Mouse (Mus musculus) testis, adult 2 months (tissue): ENCODE measurements around the gene Camta1. TPM values are rescaled to one million over a fixed set of nuclear protein-coding genes. Genes with fewer than 3 reads are reported as not detected.

ENCODE experiments used
- H3K27ac ChIP-seq: fragments of 200-500 bp; 2 replicates; pipeline ENCODE4 v1.5.1; 2012; ENCODE audit warnings: low read depth, low read length; ENCODE audit not compliant: control insufficient read depth, insufficient read depth
- H3K27me3 ChIP-seq: fragments of 200-500 bp; 2 replicates; pipeline ENCODE4 v1.6.1; 2012; ENCODE audit warnings: mild to moderate bottlenecking, low read length, moderate library complexity; ENCODE audit not compliant: control insufficient read depth, insufficient read depth
- H3K36me3 ChIP-seq: fragments of 200-500 bp; 2 replicates; pipeline ENCODE4 v1.6.1; 2012; ENCODE audit warnings: mild to moderate bottlenecking, low read length; ENCODE audit not compliant: control insufficient read depth, insufficient read depth
- H3K4me1 ChIP-seq: fragments of 200-500 bp; 2 replicates; pipeline ENCODE4 v1.6.1; 2012; ENCODE audit warnings: low read length; ENCODE audit not compliant: control insufficient read depth, insufficient read depth
- H3K4me3 ChIP-seq: fragments of 200-500 bp; 2 replicates; pipeline ENCODE4 v1.5.1; 2012; ENCODE audit warnings: low read depth, mild to moderate bottlenecking, low read length, moderate library complexity, mixed read lengths; ENCODE audit not compliant: control insufficient read depth
- CTCF ChIP-seq: fragments of 200-500 bp; IDR thresholded peaks from 2 replicates; pipeline ENCODE4 v1.5.1; 2012; ENCODE audit warnings: low read depth, mild to moderate bottlenecking, inconsistent platforms, low read length, moderate library complexity; ENCODE audit not compliant: control insufficient read depth, insufficient read depth, insufficient replicate concordance
- POLR2A ChIP-seq: fragments of 200-500 bp; IDR thresholded peaks from 2 replicates; pipeline ENCODE4 v1.6.1; 2012; ENCODE audit warnings: low read depth, mild to moderate bottlenecking, inconsistent platforms, low read length, moderate library complexity; ENCODE audit not compliant: control insufficient read depth
- polyA plus RNA-seq: library from polyadenylated mRNA; depleted of rRNA; stranded (reverse); fragments of >200 nt; gene quantifications from 2 replicates; pipeline ENCODE4 v1.2.3, GENCODE M21; 2012

The Camta1 gene
- polyA plus RNA-seq, 1 experiment, result 15.4 TPM

DNA sequence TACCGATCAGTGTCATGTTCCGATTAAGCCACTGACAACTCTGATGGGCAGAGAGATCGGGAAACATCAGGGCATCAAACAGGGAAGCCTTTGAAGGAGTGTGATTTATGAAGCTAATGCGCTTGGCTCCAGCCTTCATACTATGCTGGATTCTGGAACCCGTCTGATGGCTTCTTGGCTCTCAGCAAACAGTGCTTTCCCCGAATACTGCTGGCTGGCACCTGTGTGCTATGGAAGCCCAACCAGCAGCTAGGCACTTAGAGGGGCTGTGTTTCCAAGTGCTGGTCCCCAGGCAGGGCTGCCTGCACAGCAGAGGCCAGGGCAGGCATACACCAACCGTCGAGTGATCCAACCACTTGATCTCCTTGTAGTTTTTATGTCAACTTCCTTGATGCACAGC lies 701.2 kb downstream of the Camta1 start:
- H3K27ac ChIP-seq, result no peak overlapping the region
- H3K4me1 ChIP-seq, result peaks cover 4% of the 10 kb centered on the region; the same call in 1 of the 2 replicates
- H3K27me3 ChIP-seq, result no peaks in the 10 kb centered on the region
- TF ChIP-seq CTCF (no peak), POLR2A (no peak)
- H3K36me3 ChIP-seq, result no peaks in the 10 kb centered on the region
- H3K4me3 ChIP-seq, result no peak overlapping the region

GRCm38 (mm10) chr4:151158250-151158649 lies 703.4 kb downstream of the Camta1 start:
- Histone ChIP-seq H3K4me3 (no peak overlapping the region), H3K27me3 (no peaks in the 10 kb centered on the region), H3K27ac (no peak overlapping the region), H3K4me1 (peaks cover 7% of the 10 kb centered on the region; the same call in 1 of the 2 replicates), H3K36me3 (no peaks in the 10 kb centered on the region)
- TF ChIP-seq CTCF (peak; percentile 72), POLR2A (no peak)

GRCm38 (mm10) chr4:151156904-151157303 lies 704.8 kb downstream of the Camta1 start:
- no peaks in the 10 kb centered on the region for H3K36me3 ChIP-seq
- peaks cover 7% of the 10 kb centered on the region; the same call in 1 of the 2 replicates for H3K4me1 ChIP-seq
- no peak overlapping the region for H3K27ac ChIP-seq
- TF ChIP-seq POLR2A (no peak), CTCF (peak; percentile 97)
- no peaks in the 10 kb centered on the region for H3K27me3 ChIP-seq
- no peak overlapping the region; the same call in 1 of the 2 replicates for H3K4me3 ChIP-seq

DNA sequence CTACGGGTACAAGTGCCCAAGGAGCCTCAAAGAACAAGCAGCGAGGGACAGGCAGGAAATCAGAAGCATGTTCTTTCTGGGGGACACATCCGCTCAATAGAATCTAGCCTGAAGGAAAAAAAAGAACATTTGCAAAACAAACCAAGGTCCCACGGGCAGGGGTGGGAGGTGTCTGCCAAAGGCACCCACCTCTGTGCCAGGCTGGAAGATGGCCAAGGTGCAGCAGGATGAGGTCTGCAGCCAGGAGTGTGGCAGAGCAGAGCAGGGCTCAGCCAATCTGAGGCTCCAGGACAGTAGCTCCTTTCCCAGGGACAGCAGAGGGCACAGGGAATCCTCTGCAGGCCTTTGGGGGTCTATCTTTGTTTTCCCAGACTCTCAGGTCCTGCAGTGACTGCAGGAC lies 706.1 kb downstream of the Camta1 start:
- Histone ChIP-seq H3K4me1 (peaks cover 7% of the 10 kb centered on the region; the same call in 1 of the 2 replicates), H3K36me3 (no peaks in the 10 kb centered on the region), H3K27me3 (no peaks in the 10 kb centered on the region), H3K27ac (no peak overlapping the region), H3K4me3 (peak overlapping the region; percentile 77)
- TF ChIP-seq CTCF, result no peak
- no peak for TF ChIP-seq POLR2A

DNA sequence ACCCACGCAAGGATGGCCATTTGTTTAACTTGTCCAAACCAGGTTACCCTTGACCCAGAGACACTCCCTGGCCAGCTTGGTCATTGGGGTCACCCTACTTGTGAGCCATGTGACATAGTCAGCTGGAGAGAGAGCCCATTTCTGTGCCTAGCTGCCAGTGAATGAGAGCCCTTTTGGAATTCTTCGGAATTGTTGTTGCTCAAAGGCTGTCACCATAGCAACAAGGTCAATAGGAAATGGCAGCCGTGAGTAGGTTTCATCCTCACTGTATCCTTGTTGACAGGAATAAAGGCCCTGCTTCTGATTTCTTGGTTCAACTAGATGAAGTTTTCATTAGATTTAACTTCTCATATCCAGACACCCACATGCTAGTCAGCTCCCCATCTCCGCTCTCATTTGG lies 707.4 kb downstream of the Camta1 start:
- no peak for TF ChIP-seq POLR2A
- no peak for TF ChIP-seq CTCF
- H3K27ac ChIP-seq, result no peak overlapping the region
- peaks cover 7% of the 10 kb centered on the region; the same call in 1 of the 2 replicates for H3K4me1 ChIP-seq
- no peaks in the 10 kb centered on the region for H3K36me3 ChIP-seq
- H3K4me3 ChIP-seq, result peak overlapping the region; percentile 77
- H3K27me3 ChIP-seq, result no peaks in the 10 kb centered on the region

DNA sequence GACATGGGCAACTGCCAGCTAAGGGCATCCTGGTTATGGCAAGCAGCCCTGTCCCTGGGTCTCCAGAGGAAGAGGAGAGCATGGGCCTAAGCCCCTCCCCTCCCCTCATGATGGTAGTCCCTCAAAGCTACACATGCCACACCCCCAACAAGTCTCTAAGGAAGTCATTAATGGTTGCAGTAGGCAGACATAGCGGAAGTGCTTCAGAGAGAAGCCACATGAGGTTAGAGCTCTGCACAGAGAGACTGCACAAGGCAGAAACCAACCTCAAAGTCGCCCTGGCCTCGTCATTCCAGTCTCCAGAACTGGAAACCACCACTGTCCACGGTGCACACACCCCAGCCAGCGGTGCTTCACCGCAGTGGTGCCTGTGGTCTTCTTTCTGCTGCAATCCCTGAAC lies 709.7 kb downstream of the Camta1 start:
- H3K4me3 ChIP-seq, result no peak overlapping the region
- no peak for TF ChIP-seq CTCF
- no peaks in the 10 kb centered on the region for H3K36me3 ChIP-seq
- no peaks in the 10 kb centered on the region for H3K27me3 ChIP-seq
- H3K4me1 ChIP-seq, result peaks cover 7% of the 10 kb centered on the region; the same call in 1 of the 2 replicates
- no peak overlapping the region for H3K27ac ChIP-seq

GRCm38 (mm10) chr4:151150842-151151241 lies 710.8 kb downstream of the Camta1 start:
- TF ChIP-seq POLR2A (no peak), CTCF (no peak)
- no peaks in the 10 kb centered on the region for H3K27me3 ChIP-seq

DNA sequence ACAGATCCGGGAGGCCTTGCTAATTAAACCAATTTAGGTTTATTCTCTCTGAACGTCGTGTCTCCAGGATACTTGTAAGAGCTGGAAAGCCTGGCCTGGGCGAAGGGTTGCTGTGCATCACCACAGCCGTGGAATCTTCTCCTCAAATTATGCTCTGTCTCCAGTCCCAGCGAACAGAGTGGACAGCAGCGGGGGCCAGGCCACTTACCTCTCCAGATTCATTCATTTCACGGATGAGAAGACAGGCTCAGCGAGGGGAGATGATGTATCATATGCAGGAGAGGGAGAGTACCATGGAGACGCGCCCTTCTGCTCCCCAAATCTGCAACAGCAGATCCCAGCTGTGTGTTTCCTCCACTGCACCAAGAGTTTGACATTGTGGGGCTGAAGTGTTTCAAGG lies 711.6 kb downstream of the Camta1 start:
- H3K27me3 ChIP-seq, result no peaks in the 10 kb centered on the region
- TF ChIP-seq CTCF, result no peak
- TF ChIP-seq POLR2A, result no peak
- no peaks in the 10 kb centered on the region for H3K36me3 ChIP-seq
- H3K27ac ChIP-seq, result no peak overlapping the region
- peaks cover 5% of the 10 kb centered on the region for H3K4me1 ChIP-seq
- no peak overlapping the region for H3K4me3 ChIP-seq

More at GRCm38 (mm10) chr4:151150842-151151241, 710.8 kb downstream of the Camta1 start:
- no peaks in the 10 kb centered on the region for H3K36me3 ChIP-seq
- H3K4me3 ChIP-seq, result no peak overlapping the region
- H3K27ac ChIP-seq, result no peak overlapping the region
- H3K4me1 ChIP-seq, result peaks cover 3% of the 10 kb centered on the region; the same call in 1 of the 2 replicates
